Mouse (Mus musculus) spleen, adult 2 months (tissue): ENCODE measurements around the gene Dcaf4.

ENCODE experiments used
- CTCF ChIP-seq: fragments of 200-500 bp; IDR thresholded peaks from 2 replicates; pipeline ENCODE4 v1.5.1; 2011; ENCODE audit warnings: mild to moderate bottlenecking, inconsistent platforms; ENCODE audit not compliant: insufficient read depth, insufficient read length, insufficient replicate concordance; ENCODE audit errors: extremely low read depth
- POLR2A ChIP-seq: fragments of 200-500 bp; IDR thresholded peaks from 2 replicates; pipeline ENCODE4 v1.6.1; 2011; ENCODE audit warnings: low read depth, low read length, inconsistent platforms

- TF ChIP-seq POLR2A = no peak
- TF ChIP-seq CTCF = no peak
Observed at GRCm38 (mm10) chr12:83517580-83517979, 2.7 kb upstream of the Dcaf4 start.
